Mouse (Mus musculus) gastrocnemius, postnatal 14 days (tissue): ENCODE measurements around the gene Gsn. TPM values are rescaled to one million over a fixed set of nuclear protein-coding genes. Genes with fewer than 3 reads are reported as not detected.
A peak's percentile ranks its signal among the peaks of the same experiment; 100 is the strongest.

ENCODE experiments used
- DNase-seq: peaks from one replicate; pipeline ENCODE4 v3.0.0; 2021; ENCODE audit warnings: mixed read lengths
- intact Hi-C: fragments of 180-260 bp; cut with DNase I; formaldehyde crosslinking; loops from one replicate; pipeline ENCODE4 v1.15.1; 2025; ENCODE audit warnings: low total_unique reads
- total RNA-seq, 2 experiments: library from RNA; stranded (reverse); gene quantifications; 2 replicates each; pipeline ENCODE4 v1.2.3; 2021

The Gsn gene
- total RNA-seq, 2 experiments from 2014 or later = 177 to 231 TPM

DNA sequence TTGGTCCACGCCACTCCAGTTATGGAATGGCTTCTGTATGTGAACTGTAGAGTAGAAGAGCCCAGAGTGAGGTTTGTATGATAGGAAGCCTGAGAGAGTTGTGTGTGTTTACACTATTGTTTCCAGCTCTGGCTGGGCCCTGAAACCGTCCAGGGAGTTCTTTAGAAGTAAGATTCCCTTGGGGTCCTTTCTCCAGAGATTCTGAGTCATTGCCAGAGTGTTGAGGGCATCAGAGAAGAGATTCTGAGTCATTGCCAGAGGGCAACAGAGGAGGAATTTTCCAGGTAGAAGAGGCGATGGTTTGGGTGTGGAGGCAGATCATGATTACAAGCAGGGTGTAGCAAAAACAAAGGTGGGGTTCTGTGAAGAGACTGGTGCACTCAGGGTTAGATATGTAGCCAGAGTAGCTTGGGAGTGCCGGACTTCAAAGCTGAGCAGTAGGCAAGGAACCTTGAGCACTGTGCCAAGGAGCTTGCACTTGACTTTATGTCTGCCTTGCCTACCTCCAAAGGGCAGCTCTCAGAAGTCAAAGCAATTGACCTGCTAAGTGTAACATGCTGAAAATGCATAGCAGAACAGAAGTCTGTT lies 53.8 kb downstream of the Gsn start:
- DNase-seq = no peak
- intact Hi-C loops = no loop called here

DNA sequence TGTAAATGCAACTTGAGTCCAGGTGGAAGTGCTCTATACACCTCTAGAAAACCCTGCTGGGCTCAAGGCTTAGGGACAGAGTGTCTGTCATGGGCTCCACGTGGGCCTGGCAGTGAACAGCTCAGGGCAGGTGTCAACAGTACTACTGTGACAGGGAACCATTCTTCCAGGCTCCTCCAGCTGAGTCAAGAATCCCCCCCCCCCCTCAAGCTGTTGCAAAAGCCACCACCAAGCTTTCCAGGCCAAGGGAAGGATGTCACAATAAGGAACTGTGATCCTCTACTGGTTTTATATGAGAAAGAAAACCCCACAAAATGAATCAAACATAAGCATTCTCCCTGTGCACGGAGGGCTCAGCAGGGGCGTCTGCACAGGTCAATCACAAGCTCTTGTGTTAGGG lies 58.1 kb downstream of the Gsn start:
- DNase-seq = no peak
- intact Hi-C loops = no loop called here

- DNase-seq = no peak
- intact Hi-C loops = no loop called here
Observed at GRCm38 (mm10) chr2:35317604-35318003, 61.4 kb downstream of the Gsn start.

- intact Hi-C loops = no loop called here
Observed at GRCm38 (mm10) chr2:35318405-35318804, 62.2 kb downstream of the Gsn start.

GRCm38 (mm10) chr2:35320399-35320798 lies 64.2 kb downstream of the Gsn start:
- no peak for DNase-seq
- intact Hi-C loops = no loop called here

More at GRCm38 (mm10) chr2:35318405-35318804, 62.2 kb downstream of the Gsn start:
- DNase-seq = no peak

- intact Hi-C loops = no loop called here
- DNase-seq = peak; percentile 18
Observed at GRCm38 (mm10) chr2:35322404-35323164, 66.4 kb downstream of the Gsn start.

DNA sequence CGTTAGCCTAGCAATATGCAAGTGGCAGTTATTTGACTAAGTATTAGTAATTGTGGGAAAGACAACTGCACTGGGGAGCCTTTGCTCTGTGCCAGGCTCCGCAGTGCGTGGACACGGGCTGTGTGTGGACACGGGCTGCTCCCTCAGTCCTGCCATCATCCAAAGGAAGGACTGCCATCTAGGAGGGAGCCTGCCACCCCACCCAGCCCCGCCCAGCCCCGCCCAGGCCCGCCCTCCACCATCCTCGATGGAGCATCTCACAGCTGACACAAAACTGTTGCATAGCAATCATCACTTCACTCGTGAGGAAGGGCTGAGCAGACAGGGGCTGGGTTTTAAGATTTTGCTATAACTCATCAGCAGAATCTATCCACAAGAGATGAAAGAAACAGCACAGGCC lies 69.8 kb downstream of the Gsn start:
- intact Hi-C loops = no loop called here
- DNase-seq = no peak

- intact Hi-C loops = no loop called here
- DNase-seq = no peak
Observed at GRCm38 (mm10) chr2:35326931-35327330, 70.8 kb downstream of the Gsn start.

GRCm38 (mm10) chr2:35327583-35327982 lies 71.4 kb downstream of the Gsn start:
- intact Hi-C loops = no loop called here
- no peak for DNase-seq

DNA sequence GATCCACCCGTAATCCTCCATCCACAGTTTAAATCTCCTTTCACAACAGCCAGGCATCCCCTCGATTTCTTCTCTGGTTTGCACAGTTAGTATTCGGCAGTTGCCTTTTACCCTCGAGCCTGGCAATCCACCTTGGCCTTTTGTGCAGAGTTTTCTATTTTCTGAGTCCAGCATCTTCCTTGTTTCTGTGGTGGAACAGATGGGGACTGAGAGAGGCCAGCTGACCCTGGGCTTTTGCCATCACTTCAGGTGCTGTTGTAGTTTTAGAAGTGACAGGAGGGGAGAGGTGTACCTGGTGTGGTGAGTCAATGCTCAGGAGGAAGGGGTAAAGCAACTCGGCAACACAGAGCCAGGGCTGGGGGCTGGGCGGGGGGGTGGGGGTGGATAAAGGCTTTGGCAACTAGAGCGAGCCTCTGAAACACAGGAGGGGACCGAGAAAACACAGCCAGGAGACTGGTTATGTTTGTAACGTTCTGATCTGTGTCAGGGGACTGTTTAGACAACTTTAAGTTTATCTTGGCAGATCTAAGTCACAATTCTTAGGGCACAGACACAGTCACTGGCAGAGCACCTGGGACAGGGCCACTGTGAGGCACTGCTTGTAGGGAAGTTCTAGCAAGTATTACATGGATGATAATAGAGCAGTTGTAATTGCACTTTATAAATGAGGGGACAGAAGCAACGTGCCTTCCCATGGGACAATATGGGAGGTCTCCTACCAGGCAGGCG lies 72.0 kb downstream of the Gsn start:
- no peak for DNase-seq
- intact Hi-C loops = no loop called here

GRCm38 (mm10) chr2:35329061-35329460 lies 72.9 kb downstream of the Gsn start:
- no peak for DNase-seq
- intact Hi-C loops = no loop called here

DNA sequence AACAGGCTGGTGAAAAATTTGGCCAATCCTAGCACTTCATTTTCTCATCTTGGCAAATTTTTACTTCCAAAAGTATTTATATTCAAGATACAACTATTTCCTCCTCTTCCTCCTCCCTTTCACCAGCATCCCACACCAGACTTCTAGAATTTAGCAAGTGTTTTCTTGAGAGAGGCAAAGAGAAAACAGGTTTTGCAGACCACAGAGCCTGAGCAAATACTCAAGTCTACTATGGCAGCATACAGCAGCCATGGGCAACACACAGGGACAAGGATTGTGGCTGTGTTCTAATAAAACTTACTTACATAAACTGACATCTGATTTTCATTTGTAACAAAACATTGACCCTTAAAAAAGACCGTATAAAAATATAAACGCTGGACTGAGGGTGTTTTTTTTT lies 75.0 kb downstream of the Gsn start:
- intact Hi-C loops = no loop called here
- DNase-seq = no peak

DNA sequence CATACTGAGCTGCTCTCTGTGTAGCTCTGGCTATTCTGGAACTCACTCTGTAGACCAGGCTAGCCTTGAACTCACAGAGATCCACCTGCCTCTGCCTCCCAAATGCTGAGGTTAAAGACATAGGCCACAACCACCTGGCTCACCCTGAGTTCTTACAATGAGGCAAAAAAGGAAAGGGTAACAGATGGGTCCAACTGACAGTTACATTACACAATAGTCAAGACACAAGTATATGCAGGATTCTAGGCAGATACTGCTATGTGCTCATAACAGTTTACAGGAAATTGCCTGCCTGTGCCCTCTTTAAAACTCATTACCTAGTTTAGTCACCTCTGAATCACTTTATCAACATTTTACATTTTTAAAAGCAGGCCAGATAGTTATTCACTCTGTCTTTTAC lies 77.5 kb downstream of the Gsn start:
- intact Hi-C loops = no loop called here
- DNase-seq = no peak

DNA sequence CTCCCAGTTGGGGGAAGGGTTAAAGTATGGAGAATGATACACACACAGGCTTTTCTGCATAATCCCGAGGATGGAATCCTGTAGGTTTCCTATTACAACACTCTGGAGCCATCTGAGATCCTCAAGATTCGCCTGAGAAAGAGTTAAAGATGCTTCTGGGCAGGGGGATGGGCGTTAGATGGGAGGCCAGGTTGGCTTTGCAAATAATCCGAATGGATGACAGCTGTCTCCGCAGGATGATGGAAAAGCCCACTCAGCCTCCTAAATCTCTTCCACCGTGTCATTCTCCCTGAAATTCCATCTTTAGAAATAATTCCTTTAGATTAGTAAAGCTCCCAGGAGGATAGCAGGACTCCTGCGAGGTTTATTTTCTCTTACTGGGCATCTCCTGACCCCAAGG lies 79.4 kb downstream of the Gsn start:
- intact Hi-C loops = no loop called here
- no peak for DNase-seq

GRCm38 (mm10) chr2:35336388-35337280 lies 80.5 kb downstream of the Gsn start, which contains the start of gene Stom:
Stom (minus strand) TSS chr2:35336976.
- intact Hi-C loops = no loop called here

DNA sequence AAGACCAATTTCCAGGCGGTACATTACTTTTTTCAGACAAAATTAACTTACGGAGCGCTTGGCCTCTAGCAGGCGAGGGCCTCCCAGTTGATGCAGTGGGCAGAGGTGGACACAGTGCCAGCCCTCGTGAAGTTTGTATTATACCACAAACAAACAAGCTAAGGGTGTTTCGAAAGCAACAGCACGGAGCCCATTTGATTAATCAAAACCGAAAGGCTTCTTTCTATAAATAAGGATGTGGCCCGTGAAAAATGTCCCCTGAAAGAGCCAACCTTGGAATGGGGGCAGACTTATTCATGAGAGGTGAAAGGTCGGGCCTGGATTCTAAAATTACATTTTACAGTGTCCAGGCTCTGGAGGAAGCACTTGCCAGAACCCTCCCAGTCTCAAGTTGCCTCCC lies 81.2 kb downstream of the Gsn start:
- intact Hi-C loops = no loop called here
- peak; percentile 38 for DNase-seq

More at GRCm38 (mm10) chr2:35336388-35337280, 80.5 kb downstream of the Gsn start, which contains the start of gene Stom:
- peak; percentile 100 for DNase-seq

GRCm38 (mm10) chr2:35338036-35338435 lies 81.9 kb downstream of the Gsn start:
- DNase-seq = no peak
- intact Hi-C loops = no loop called here

DNA sequence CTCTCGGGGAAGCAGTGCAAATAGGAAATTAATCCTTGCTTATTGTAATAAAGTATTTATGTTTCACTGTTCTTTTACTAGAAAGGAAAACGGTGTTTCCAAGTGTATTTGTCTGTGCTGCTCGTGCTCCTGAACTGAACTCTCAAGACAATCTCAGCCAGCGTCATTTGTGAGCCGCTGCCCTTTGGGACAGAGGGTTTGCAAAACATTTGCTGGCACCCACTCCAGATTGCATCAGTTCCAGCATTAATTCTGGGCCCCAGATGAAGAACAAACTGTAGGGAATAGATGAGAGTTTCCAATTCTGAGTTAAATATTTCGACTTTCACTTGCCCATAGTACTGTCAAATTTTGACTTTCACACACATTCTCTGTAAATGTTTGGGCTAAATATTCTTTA lies 82.5 kb downstream of the Gsn start:
- peak; percentile 57 for DNase-seq
- intact Hi-C loops = no loop called here

DNA sequence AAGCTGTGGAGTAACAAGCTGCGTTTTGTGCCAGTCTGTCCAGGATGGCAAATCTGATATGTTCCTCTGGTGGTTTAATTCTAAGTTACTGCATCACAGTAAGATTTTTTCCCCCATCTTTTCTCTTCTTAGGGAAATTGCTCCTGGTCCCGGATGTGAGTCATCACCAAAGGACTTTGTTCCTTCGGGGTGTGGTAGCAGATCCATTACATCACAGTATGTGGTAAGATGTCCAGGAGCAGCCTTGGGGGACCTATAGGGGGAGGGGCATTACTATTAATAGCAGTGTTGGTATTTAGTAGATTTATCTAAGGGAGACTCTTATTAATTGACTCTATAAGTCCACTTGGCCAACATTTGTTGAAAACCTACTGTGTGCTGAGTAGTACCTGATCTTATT lies 86.4 kb downstream of the Gsn start:
- DNase-seq = no peak
- intact Hi-C loops = no loop called here

DNA sequence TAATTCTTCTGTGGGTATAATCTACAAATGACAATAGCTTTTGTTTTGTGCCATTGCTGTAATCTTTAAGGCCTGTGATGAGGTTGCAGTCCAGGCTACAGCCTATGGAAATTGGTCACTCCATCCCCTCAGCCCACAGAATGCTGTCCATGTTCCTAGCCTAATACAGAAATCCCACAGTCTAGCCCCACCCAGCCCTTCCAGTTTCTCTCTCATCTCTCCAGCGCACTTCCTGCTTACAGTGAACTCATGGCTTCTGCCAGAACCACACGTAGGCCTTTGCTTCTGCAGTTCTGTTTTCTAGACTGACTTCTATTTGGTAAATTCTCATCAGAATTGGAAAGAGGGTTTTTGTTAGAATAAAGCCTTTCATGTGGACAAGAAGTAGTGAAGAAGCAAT lies 89.8 kb downstream of the Gsn start:
- intact Hi-C loops = no loop called here
- no peak for DNase-seq
